Mouse (Mus musculus) CD4-positive helper T cell, adult 2 months (primary cell): ENCODE measurements around the gene Shmt1.

Experiments
- DNase-seq: peaks from one replicate; pipeline ENCODE4 v3.0.0-alpha.2; 2012; ENCODE audit warnings: low read depth, missing footprints, low spot score

Shmt1 gene

DNA sequence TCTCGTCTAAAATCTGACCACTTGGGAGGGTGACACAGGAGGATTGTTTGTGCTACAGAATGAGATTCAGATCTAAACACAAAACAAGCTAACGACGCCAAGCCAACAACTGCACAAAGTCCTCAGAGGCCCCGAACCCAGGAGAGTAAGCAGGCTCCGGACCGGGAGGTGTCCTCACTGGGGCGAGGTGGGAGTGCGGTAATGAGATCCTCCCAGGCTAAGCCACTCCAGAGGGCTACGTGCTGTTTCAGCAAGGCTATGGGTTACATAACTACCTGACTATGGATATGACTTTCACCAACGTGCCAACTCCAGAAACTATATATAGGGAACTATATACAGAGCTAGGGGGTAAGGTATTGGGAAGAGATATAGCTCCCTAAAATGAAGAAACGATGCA, 15.2 kb downstream of the Shmt1 start:
- DNase-seq: no peak

DNA sequence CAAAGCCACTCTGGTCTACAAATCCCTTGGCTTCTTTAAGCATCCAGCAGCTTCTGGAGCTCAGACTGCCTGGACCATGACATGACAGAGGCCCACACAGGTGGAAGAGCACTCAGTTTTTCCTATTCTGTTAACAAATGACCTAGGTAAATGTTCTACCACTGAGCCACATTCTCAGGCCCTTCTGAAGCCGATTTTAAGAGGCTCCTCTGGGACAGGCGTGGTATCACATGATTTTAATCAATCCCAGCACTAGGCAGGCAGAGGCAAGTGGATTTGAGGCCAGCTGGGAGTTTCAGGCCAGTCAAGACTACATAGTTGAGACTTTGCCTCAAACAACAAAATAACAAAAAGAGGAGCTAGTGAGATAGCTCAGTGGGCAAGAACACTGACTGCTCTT, 21.0 kb downstream of the Shmt1 start:
- DNase-seq: no peak

DNA sequence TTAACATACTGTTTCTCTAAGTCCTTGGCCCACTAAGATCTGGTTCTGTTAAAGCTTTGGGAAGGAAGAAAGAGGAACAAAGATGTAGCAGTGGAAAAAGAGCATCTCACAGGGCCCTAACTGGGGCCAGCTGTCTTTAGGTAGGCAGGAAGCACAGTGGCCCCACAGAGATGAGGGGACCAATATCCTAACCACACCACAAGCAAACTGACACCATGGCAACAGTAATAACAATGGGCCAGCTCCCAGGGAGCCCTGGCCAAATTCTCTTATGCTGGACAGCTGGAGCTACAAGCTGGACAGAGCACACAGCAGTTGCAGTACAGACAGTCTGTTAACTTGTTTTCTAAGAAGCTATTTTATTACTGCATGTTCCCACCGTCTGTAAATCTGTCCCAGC, 23.9 kb downstream of the Shmt1 start:
- DNase-seq: no peak

DNA sequence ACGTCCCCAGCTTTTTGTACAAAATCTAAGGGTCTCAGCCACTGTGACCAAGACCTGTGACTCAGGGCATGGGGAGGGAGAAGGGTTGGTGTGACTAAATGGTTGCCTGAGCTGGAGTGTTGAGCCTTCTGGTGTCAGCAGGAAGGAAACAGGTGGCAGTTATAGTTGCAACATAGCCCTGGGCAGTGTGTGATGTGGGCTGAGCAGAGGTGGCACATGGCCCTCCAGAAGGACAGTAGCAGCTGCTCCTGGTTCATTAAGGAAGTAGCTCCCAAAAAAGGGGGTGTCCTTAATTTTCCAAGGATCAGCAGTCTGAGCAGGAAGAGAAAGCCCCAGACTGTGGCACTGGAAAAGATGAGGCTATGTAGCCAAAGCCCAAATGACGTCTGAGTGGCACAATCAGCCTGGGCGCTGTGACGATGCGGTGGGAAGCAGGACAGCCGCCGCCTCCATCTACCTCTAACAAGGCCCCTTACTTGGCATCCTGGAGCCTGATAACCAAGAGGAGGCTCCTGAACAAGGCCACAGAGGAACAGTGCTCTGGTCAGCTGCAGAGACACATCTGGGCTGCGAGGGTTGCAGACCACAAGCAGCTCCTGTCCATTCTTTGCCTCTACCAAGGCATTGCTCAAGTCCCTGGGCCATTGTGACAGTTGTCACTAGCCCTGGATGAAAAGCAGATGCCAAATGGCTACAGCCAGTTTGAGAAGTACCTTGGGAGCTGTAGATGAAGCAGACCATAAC, 27.2 kb downstream of the Shmt1 start:
- no peak for DNase-seq

DNA sequence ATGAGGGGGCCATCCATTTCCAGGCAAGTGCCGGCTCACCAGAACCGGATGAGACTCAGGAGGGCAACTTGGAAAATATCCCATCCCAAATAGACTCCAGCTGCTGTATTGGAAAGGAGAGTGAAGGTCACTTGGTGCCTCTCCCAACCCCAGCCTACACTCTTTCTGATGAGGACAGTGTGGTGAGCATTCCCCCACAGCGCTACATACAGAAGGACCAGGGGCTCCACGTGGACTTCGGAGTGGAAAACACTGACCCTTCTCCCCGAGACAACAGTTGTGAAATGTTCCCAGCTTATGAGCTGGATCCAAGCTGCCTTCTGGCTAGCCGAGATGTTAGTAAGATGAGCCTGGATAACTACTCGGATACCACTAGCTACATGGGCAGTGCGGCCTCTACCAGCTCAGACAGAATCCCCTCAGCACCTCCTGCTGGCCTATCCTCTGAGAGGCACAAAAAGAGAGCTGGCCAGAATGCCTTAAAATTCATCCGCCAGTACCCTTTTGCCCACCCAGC, 31.8 kb downstream of the Shmt1 start:
- DNase-seq: no peak

DNA sequence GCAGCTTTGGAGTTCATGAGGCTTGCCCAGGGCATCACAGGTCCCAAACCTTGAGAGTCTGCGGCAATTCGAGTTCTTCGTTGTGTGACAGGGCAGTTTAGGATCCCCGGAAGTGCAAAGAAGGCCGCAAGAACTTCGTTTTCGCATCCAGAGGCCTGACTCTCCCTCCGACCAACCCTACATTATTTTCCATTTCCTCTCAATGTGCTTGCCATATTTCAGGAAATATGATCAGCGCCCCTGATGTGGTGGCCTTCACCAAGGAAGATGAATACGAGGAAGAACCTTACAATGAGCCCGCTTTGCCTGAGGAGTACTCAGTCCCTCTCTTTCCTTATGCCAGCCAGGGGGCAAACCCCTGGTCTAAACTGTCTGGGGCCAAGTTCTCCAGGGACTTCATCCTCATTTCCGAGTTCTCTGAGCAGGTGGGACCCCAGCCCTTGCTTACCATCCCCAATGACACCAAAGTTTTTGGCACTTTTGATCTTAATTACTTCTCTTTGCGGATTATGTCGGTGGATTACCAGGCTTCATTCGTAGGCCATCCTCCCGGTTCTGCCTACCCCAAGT, 33.6 kb downstream of the Shmt1 start:
- DNase-seq: peak; percentile 12

DNA sequence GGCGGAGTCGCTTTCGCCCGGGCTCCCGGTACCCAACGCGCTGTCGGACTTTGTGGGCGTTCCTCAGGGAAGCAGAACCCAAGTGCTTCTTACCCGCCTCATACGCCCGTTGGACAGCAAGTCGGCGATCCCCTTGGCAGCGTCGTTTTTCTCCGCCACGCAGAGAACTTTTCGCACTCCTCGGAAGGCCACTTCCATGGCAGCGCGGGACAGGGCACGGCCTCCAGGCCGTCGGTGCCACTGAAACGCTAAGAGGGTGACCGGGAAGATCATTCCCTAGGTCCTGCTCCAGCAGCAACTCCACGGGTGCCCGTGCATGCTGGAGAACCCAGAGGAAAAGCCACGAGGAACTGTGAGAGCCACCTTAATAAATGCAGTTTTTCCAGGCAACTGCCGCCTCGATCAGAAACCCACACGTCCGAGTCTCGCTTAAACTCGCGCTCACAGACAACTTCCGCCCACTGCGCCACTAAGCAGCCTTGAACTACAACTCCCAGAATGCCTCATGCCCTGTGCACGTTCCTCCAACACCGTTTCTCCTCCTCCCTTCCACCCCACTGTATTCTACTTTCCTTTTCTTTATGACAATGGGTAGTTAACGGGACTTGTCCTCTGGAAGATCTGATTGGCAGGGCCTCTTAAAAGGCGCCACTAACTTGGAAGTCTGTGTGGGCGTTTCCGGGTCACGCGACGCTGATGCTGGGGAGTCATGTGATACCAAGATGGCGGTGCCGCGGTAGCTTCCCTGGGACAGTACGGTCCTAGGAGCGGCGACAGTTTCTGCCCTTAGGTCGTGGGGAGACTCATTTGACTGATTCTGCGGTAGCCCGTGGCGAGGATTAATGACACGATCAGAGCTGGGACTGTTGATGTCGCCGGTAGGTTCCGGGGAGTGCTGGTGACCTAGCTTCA, 34.4 kb downstream of the Shmt1 start, which contains the start of the genes Top3a and Smcr8:
Gene Top3a (minus strand): TSS at position 537 of the 912 bp plus-strand sequence.
Gene Smcr8 (plus strand): TSS at position 696 of the 912 bp plus-strand sequence.
- peak; percentile 98 for DNase-seq

DNA sequence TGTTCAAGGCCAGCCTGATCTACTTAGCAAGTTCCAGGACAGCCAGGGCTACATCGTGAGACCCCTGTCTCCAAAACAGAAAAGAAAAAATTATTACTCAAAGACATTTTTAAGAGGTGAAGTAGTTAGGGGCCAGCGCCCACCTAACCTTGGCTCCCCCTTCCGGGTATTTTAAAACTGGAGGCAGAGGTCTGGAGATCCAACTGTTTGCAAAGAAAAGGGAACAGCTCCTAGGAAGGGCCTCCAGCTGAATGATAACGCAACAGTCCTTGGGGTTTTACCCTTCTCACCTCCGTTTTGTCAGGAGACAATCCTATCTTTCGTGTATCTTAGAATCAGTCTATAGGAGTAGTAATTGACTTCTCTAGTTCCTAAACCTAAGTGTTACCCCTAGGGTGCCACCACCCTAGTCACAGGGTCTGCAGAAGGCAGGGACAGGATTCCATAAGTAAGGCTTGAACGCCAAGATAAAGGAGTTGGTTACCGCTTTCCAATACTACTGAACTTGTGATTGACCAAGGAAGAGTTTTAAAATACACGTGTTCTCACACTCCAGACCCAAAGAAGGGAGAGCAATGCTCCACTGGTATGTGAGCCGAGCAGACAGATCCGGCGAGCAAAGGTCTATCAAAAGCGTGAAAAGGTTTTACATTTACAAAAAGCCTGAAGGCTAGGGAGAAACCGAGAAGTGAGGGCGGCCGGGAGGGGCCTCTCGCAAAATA, 35.2 kb downstream of the Shmt1 start:
- DNase-seq: no peak

DNA sequence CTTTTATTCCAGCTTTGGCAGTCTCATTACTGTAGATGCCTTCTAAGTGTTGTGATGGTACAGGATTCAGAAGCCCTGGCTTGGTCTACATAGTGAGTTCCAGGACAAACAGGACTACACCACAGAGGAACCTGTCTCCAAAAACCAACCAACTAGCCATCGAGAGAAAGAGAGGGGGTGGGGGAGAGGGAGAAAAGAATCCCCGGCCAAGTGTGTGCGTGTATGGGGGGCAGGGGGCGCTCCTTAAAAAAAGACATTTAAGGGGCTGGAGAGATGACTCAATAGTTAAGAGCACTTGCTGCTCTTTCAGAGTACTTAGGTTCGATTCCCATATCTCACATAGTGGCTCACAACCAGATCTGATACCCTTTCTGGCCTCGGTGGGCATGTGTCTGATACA, 35.9 kb downstream of the Shmt1 start:
- DNase-seq: no peak

DNA sequence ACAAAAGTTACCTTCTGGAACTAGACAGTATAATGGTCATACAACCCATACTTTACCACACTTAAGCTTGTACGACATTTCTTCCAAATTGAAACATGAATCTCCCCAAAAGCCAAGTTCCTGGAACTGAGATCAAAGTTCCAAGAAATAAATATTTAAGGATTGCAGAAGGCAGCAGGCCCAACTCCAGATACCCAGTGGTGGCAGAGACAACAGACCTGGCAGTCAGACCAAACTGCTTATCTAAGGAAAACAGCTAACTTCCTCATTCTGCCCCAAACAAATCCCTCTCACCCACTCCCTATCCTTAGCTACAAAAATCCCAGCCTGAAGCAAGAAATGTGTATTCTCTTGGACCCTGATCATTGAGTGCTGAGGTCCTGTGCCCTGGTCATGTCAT, 36.7 kb downstream of the Shmt1 start:
- no peak for DNase-seq

DNA sequence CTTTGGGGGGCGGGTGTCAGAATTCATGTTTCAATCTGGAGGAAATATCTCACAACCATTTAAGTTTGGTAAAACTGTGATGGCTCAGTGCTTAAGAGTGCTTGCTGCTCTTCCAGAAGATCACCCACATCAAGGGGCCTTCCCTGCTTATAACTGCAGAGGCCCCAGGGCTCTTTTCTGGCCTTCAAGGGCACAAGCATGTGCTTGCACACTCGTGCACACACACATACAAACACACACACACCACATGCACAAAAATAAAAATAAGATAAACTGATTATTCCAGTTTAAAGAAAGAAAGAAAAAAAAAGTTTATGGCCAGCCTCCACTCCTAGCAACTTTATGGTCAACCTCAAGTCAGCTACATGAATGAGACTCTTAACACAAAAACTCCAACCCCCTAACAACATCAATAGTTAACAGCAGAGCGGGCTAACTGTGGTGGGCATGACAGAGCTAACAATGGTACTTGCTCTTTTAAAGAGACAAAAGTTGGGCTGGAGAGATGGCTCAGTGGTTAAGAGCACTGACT, 37.3 kb downstream of the Shmt1 start:
- DNase-seq: no peak

DNA sequence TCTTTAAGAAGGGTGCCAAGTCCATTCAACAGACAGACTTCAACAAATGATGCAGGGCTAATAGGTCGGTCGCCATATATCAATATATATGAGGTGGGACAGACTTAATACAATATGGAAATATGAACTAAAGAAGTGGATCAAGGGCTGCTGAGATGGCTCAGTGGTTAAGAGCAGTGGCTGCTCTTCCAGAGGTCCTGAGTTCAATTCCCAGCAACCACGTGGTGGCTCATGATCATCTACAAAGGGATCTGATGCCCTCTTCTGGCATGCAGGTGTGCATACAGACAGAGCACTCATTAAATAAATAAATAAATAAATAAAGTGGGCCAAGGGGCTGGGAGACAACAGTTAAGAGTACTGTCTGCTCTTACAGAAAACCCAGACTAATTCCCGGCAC, 39.4 kb downstream of the Shmt1 start:
- no peak for DNase-seq

DNA sequence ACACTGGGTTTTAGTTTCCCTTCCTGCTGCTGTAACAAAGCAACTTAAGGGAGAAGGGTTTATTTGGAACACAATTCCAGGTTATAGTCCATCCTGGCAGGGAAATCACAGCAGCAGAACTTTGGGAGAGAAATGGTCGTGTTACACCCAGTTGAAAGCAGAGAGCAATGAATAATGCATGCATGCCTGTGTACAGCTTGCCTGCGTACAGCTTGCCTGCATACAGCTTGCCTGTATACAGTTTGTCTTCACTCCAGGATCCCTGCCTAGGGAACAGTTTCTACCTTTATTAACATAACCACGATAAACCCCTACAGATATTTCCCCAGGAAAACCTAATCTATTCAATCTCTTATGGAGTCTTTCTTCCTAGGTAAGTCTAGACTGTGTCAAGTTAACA, 40.7 kb downstream of the Shmt1 start:
- DNase-seq: no peak

DNA sequence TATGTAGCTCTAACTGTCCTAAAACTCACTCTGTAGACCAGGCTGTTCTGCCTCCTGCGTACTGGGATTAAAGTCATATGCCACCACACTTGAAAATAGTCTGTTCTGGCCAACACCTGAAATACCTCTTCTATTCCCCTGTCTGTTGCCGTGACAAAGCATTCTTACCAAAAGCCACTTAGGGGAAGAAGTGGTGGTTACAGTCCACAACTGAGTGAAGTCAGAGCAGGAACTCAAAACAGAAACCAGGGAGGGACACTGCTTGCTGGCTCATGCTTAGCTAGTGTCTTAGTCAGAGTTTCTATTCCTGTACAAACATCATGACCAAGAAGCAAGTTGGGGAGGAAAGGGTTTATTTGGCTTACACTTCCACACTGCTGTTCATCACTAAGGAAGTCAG, 42.2 kb downstream of the Shmt1 start:
- no peak for DNase-seq

DNA sequence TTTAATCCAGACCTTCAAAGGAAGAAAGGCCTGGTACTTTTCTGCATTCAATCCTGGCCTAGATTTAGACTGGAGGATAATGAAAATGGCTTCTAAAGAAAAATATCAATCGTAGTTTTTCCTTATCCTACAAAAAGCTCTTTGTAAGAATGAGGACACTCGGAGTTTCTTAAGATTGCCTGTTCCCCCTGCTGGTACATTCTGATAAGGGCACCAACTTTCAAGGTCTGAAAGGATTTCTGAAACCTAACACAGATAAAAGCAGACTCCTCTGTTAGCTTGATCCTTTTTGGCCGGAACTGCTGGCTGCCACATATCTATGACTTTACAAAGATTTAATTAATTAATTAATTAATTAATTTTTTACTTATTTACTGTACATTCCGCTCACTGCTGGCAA, 44.5 kb downstream of the Shmt1 start:
- no peak for DNase-seq

DNA sequence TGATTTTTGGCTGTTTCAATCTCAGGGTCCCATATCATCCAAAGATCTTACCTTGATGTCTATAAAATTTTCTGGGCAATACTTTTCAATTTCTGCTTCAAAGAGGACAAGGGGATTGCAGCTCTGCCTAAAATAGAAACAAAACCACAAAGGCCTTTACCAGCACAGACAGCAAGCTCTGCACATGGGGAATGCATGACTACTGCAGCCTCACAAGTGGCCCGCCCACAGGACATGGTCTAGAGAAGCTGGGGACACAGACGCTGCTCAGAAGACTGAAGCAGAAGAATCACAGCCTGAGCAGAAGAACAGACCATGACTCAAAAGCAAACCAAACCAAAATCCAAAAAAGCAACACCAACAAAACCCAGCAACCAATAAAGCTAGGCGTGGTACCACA, 49.8 kb downstream of the Shmt1 start:
- DNase-seq: no peak

DNA sequence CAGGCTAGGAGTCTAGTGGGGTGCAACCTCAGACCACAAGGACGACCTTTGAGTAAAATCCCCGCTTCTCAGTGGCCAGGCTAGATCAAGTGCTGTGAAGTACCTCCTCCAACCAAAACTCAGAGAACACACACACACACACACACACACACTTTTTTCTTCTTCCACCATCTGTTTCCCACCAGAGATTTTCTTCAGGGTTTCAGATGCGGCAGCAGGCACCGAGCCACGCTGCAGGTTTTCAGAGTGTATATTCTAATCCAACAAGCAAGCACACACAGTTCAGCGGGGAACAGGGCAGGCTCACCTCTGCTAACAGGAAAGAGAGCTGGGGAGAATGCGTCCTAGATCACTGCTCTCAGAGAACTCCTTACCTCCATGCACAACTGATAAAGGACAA, 55.9 kb downstream of the Shmt1 start:
- DNase-seq: no peak

DNA sequence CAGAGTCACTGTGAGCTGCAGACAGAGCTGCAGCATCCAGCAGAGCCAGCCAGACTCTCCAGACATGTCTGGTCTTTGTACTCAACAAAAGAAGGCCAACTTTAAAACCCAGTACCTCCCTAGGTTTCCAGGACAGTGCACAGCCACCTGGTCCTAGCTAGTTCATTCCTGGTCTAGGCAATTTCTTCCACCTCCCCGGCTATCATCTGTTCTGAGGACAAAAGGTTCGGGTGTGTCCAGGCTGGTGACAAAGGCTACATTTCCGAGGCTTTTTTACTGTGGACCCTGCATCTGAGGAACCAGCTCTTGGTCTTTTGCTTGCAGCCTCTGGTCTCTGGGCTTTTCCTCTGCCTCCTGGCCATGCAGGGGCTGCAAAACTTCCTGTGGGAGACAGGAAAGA, 71.2 kb downstream of the Shmt1 start:
- no peak for DNase-seq
